Mouse (Mus musculus) regulatory T cell (primary cell): ENCODE results near the gene Capn8.
"Not testable (repeated sequence)": the region's sequence is repeated elsewhere in the genome, so short reads cannot be mapped to it uniquely, and the experiment has no call there.

Experiments
- in situ Hi-C: fragments of 300-600 bp; cut with MboI, MseI; formaldehyde crosslinking; loops from one replicate; pipeline ENCODE4 v1.15.1; 2025; ENCODE audit warnings: high pct_unique_total_duplicates

The Capn8 gene

DNA sequence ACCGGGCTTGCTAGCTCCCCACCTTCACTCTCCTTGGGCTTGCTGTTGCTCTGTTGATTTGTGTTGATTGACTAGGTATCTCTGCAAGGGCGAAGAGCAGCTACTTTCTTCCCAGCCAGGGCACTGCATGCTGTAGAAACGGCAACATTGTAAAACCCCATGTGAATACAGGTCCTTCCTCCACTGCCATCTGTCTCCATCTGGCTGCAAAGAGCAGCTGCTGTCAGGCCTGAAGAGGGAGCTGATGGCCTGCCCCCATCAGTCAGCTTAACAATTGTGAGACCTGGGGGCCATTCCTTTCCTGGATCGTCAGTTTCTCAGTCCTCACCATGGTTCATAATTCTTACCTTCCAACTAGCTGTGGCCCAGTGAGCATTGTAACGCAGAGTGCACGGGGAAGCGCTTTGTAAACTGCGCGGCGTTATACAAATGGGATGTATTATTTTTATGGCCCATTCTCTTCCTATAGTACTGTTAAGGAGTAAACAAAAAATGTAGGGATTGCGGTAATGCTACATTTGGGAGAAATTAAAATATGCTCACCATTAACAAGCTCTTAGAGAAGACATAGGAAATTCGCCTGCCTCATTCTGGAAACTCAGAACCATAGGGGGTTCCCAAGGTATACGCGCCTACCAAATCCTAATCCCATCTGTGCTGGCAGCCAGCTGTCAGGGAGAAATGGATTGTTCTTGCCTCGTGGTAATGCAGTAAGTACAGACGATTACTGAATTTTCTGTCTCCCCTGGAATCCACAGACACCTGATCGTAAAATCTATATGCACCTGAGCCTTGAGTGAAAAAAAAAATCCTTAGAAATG, 40.7 kb downstream of the Capn8 start:
- in situ Hi-C loops, result no loop called here

DNA sequence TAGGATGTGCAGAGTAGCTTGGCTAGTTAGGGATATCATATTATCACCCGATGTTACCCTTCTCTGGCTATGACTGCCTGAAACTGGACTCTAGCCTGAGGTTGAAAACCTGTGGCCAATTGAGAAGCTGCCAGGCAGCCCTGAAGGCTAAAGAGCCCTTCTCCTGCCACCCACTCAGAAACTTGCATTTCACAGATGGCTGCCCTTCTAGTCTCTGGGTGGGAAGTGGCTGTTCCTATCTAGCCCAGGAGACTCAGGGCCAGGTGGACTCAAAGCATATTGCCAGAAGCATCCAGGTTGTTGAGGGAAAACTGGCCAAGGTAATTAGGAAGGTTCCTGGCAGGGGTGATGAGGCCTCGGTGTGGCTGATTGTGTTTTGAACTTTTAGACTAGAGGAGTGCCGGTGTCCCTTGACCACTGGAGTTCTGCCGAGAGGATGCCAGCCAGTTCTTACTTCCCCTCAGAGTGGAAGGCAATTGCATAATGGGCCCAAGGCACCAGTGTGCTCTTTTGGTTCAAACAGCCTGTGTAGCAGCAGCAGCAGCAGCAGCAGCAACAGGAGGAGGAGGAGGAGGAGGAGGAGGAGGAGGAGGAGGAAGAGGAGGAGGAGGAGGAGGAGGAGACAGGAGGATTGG, 45.0 kb downstream of the Capn8 start:
- in situ Hi-C loops, result no loop called here

- in situ Hi-C loops, result no loop called here
These were observed 50.7 kb downstream of the Capn8 start for GRCm38 (mm10) chr1:182615465-182615864.

DNA sequence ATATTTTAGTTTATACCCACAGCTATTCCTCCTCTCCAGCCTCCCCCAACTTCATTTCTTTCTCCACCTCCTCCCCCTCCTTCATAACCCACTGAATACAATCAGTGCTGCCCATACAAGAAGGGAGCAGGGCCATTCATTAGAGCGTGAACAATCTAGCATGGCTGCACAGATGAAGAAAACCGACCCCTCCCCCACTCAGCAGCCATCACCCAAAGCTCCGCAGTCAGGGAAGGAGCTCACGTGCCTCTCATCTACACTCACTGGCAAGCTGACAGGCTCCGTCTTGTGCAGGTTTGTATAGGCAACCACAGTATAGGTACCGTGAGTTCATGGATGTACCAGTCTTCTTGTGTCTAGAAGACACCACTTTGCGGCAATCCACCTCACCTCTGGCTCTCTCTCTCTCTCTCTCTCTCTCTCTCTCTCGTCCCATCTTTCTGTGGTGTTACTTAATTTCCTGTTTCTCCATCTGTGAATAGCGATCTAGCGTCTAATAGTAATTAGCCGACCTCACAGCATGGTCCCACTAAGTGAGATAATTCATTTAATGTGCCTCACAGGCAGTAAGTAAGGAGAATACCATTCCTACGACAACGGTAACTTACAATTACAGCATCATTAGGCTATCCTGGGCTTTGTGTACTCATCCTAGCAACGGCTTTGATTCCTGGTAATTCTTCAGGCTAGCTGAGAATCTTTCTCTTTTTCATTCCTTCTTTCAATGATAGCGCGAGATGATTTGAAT, 53.6 kb downstream of the Capn8 start:
- in situ Hi-C loops, result no loop called here

- in situ Hi-C loops, result no loop called here
These were observed 55.7 kb downstream of the Capn8 start for GRCm38 (mm10) chr1:182620470-182620869.

DNA sequence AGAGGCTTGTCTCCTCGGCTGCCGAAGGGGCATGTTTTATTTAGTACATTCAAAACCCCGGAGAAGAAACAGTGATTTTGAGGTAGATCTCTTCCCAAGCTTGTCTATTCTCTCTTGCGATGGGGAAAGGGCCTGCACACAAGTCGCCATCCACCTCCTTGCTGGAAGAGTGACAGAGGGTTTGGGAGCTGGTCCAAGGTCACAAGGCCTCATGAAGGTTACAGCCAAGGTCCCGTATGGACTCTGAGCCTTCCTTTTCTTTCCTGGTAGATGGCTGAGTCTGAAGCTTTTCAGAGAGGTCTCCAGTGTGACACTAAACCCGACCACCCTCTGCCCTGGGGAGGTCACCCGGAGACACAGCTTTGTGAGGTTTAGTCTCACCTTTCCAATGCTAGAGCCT, 56.4 kb downstream of the Capn8 start:
- in situ Hi-C loops, result no loop called here

GRCm38 (mm10) chr1:182626197-182626596, 61.4 kb downstream of the Capn8 start:
- in situ Hi-C loops, result no loop called here

- in situ Hi-C loops, result no loop called here
These were observed 64.4 kb downstream of the Capn8 start for GRCm38 (mm10) chr1:182629228-182629627.

GRCm38 (mm10) chr1:182633712-182634294, 69.0 kb downstream of the Capn8 start:
- in situ Hi-C loops, result no loop called here

GRCm38 (mm10) chr1:182639016-182639415, 74.2 kb downstream of the Capn8 start:
- in situ Hi-C loops, result no loop called here

- in situ Hi-C loops, result no loop called here
These were observed 74.6 kb downstream of the Capn8 start for GRCm38 (mm10) chr1:182639456-182639855.

DNA sequence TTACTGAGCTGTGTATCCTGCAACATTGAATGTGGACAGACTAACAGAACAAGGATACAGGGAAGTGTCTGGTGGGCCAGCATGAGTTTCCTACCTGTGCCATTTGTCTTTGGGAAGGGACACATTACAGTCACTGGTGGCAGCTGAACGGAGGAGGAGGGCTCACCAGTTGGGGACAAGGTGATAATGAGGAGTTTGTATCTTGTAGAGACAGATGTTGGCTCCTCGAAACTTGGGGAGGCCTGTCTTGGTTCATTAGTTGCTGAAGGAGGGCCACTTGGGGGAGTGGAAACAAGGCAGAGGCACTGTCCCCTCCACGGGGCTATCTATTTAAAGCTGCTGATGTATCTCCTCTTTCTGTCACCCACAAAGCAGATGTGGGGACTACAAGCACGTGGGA, 75.3 kb downstream of the Capn8 start:
- in situ Hi-C loops, result no loop called here

GRCm38 (mm10) chr1:182642779-182643178, 78.0 kb downstream of the Capn8 start:
- in situ Hi-C loops, result no loop called here

DNA sequence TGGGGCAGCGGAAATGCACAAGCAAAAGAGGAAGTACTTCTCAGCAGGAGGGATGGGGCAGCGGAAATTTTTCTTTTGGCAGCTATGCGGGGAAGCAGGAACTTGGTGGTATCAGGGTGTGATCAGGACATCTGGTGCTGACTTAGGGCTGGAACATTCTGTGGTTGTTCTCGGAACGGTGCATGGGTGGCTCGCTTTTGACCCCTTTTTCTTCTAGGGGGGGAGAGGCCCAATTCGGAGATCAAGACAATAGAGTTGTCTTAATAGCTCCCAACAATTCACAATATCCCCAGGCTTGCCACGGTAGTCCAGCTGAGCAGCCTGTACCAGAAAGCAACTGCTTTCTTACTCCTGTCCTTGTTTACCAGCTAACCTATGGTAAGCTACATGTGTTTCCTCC, 79.6 kb downstream of the Capn8 start:
- in situ Hi-C loops, result not testable (repeated sequence)

GRCm38 (mm10) chr1:182645211-182645668, 80.4 kb downstream of the Capn8 start:
- in situ Hi-C loops, result no loop called here

- in situ Hi-C loops, result no loop called here
These were observed 82.0 kb downstream of the Capn8 start for GRCm38 (mm10) chr1:182646796-182647195.

DNA sequence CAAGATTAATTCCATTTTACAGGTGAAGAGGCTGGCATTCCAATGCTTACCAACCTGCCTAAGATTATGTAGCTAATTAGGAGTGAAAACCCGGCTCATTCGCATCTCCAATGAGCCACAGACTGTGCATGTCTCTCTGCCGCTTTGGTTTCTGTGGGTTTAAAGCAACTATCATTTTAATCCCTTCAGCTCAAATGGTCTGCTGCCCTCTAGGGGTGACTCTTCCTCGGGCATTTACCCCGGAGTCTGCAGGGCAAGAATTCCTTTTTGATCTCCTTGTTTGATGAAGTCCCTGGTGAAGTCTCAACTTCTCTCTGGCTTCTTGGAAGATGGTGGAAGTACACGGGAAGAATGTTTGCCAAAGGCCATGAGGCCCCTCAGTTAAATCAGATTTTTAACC, 93.0 kb downstream of the Capn8 start:
- in situ Hi-C loops, result no loop called here

DNA sequence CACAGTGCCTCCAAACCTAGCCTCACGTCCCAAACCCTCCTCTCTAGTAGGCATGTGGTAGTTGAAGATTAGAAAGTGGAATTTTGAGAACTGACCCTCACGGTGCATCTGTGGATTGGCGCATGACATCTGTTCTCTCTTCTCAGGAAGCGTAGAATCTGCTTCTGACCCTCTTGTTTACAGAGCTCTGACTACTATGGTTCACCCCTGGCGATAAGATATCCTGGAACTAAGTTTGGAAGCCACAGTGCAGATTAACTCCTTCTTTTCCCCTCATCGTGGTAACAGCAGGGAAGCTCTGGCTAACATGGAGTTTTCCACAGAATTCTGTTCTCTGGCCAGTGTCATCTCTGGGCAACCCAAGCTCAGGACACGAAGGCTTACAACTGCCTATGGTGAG, 95.6 kb downstream of the Capn8 start:
- in situ Hi-C loops, result no loop called here

- in situ Hi-C loops, result no loop called here
These were observed 98.9 kb downstream of the Capn8 start for GRCm38 (mm10) chr1:182663671-182664070.

DNA sequence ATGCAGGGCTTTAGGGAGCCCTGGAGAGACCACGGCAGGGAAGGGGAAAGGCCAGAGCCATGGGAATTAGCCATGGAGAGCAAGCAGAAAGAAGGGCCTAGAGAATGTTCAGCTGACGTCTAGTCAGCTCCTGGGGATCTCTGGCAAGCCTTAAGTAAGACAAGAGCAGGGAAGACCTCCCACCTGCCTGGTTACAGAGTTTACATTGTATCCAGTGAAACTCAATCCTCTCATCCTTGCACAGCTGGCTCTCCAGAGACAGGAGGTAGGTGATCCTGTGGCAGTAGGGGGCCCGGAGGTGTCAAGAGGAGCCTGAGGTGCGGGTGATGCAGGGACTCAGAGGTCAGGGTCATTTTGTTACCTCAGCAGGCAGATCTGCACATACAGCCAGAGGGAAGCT, 100.0 kb downstream of the Capn8 start:
- in situ Hi-C loops, result no loop called here

DNA sequence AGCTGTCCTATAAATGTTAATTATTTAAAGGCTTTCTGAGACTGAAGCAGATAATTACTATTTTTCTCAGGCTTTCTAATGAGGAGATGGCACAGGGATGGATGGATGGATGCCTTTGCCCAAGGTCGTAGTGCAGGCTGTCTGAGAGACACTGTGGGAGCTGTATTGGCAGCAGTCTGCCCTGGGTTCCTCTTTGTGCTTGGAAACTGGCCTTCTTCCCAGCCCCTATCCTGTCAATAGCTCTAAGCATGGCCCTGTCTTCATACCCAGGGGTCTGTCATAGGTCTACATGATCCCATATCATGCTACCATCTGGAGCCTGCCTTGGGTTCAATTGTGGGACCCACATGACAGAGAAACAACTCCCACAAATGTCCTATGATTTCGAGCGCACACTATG, 102.5 kb downstream of the Capn8 start:
- in situ Hi-C loops, result no loop called here

DNA sequence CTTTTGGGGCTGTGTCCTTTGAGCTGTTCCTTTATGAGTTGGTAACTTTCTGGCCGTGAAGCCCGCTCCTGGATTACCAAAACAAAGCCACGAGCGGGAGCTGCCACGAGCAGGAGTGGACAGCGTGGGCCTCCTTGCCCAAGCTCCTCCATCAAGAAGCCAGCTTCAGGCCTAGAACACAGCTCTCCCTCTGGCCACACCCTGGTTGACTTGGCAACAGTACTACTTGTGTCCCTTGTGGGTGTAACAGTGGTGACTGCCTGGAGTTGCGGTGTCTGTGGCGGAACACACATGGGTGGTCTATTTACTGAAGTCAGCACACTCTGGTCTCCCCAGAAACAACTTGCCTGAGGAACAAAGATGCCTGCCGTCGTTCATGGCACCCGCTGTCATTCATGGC, 104.9 kb downstream of the Capn8 start:
- in situ Hi-C loops, result no loop called here
